Mouse (Mus musculus): ENCODE results near the gene Slc25a4. TPM values are rescaled to one million over a fixed set of nuclear protein-coding genes. Genes with fewer than 3 reads are reported as not detected.
A peak's percentile ranks its signal among the peaks of the same experiment; 100 is the strongest.

Gene Slc25a4
- 302 and 337 TPM in 2 replicates for polyA plus RNA-seq (2011; ENCODE audit: insufficient read length, low read depth, missing spikeins)

DNA sequence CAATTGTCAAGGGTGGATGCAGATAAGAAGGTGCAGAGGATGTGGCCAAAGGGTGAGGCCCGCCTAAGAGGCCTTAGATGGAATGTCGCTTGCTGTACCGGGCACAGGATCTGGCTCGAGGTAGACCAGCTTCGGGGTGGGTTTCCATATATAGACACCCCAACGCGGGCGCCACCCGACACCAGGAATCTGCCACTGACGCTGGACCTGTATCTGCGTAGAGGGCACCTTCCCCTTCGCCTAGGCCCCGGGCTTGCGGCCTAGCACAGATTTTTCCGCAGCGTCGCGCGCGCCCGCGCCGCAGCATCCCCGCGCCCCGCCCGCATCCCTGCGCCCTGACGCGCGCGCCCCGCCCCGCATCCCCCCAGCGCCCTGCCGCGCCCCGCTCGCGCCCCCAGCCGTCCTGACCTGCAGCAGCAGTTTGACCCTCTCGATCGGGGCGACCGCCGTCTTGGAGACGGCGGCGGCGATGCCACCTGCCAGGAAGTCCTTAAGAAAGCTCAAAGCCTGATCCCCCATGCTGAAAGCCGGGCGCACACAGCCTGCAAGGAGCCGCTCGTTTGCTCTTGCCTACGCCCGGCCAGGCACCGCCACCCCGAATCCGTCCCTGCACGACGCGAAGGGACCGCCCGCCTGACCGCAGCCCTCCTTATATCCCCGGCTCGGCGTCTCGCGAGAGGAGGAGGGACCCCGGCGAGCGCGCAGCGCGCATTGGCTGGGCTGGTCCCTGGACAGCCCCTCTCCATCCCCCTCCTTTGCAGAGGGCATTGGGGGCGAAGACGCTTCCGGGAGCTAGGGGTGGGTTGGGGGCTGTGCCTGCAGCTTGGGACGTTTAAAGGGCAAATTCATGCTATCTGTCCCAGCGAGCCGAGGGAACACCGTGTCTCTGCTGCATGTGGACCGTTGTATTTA lies at the start of gene Slc25a4:
Slc25a4 (minus strand) TSS at position 881 of the 912 bp plus-strand sequence.
- peak; percentile 99 for TF ChIP-seq POLR2A (IDR thresholded peaks at IDR 0.05; ENCODE audit: low read depth, low read length)
- TF ChIP-seq CTCF (IDR thresholded peaks at IDR 0.05; ENCODE audit: borderline replicate concordance, insufficient read depth, low read length): no peak
- Histone ChIP-seq H3K4me3 (ENCODE audit: insufficient read depth, low read length) (peak within 1 kb of the TSS; percentile 96), H3K4me1 (ENCODE audit: control insufficient read depth, insufficient read depth, low read length) (peaks cover 6% of the 10 kb centered on the region), H3K27ac (ENCODE audit: insufficient read depth, low read length) (peak within 1 kb of the TSS; percentile 68)

DNA sequence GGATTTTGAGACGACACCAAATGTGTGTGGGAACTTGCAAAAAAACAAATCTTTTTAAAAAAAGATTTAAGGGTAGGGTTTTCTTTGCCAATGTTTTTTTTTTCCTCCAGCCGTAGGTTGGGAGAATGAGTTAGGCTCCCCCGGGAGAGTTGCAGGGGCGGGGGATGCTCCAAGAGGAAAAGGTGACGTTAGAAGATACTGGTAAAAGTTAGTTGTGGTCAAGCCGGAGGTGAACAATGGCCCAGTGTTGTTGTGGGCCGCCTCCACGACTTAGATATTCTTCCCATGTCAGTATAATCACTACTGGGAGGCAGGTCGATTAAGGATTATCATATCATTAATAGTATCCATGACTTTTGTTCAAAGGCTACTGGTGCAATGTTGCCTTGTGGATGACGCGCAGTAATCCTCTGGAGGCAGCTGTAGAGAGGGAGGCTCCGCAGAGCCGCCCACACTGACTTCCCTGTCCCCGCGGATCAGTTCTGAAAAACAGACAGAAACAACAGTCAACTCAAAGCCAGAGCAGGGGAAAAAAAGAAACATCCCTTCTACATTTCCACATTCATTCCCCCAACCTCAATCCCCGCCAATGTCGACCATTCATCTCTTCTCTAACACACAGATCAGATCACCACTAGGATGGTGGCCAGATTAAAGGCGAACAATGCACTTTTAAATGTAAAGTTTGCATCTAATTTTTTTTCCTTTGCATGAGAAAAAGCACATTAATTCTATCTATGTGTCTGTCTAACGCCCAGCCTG lies 47.0 kb upstream of the Slc25a4 start:
- Histone ChIP-seq H3K4me1 (ENCODE audit: control insufficient read depth, insufficient read depth, low read length) (no peaks in the 10 kb centered on the region), H3K27ac (ENCODE audit: insufficient read depth, low read length) (no peak overlapping the region), H3K4me3 (ENCODE audit: insufficient read depth, low read length) (no peak overlapping the region)
- no peak for TF ChIP-seq POLR2A (IDR thresholded peaks at IDR 0.05; ENCODE audit: low read depth, low read length)
- no peak for TF ChIP-seq CTCF (IDR thresholded peaks at IDR 0.05; ENCODE audit: borderline replicate concordance, insufficient read depth, low read length)

DNA sequence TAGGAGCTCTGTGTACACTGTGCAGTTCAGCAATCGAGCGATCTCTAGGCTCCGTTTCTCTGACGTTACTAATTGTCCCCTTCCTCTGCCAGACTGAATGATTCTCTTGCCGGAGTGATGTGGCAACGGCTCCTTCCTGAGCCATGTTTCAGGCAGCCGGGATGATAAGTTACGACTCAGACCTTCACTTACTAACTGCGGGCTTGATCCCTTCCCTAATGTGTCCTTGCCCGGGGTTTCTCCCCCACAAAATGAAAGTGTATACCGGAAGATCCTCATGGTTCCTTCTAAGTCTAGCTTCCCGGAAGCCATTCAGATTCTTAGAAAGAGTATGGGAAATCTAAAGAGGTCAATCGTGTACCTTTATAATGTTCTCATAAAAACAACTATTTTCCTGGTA lies 41.4 kb upstream of the Slc25a4 start:
- Histone ChIP-seq H3K4me1 (ENCODE audit: control insufficient read depth, insufficient read depth, low read length) (no peaks in the 10 kb centered on the region), H3K27ac (ENCODE audit: insufficient read depth, low read length) (no peak overlapping the region), H3K4me3 (ENCODE audit: insufficient read depth, low read length) (no peak overlapping the region)
- TF ChIP-seq CTCF (IDR thresholded peaks at IDR 0.05; ENCODE audit: borderline replicate concordance, insufficient read depth, low read length): no peak
- no peak for TF ChIP-seq POLR2A (IDR thresholded peaks at IDR 0.05; ENCODE audit: low read depth, low read length)

DNA sequence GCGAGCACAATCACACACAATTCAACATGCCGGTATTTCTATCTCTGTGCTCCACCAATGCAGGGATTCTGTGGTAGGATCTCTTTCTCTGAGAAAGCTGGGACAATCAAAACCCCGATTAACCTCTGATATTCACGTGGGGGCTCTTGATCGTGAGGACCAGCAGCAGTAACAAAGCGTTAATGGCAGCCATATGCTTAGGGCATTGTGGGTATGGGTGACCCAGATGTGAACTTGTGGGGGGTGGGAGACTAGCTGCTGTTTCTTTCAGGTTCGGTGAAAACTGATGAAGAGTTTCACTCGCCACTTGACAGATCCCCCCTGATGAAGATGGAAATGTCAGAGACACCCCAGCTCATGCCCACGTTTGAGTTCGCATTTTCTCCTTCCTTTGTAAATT lies 40.5 kb upstream of the Slc25a4 start:
- no peak for TF ChIP-seq POLR2A (IDR thresholded peaks at IDR 0.05; ENCODE audit: low read depth, low read length)
- no peak for TF ChIP-seq CTCF (IDR thresholded peaks at IDR 0.05; ENCODE audit: borderline replicate concordance, insufficient read depth, low read length)
- no peaks in the 10 kb centered on the region for H3K4me1 ChIP-seq (ENCODE audit: control insufficient read depth, insufficient read depth, low read length)
- H3K27ac ChIP-seq (ENCODE audit: insufficient read depth, low read length): no peak overlapping the region
- H3K4me3 ChIP-seq (ENCODE audit: insufficient read depth, low read length): no peak overlapping the region

DNA sequence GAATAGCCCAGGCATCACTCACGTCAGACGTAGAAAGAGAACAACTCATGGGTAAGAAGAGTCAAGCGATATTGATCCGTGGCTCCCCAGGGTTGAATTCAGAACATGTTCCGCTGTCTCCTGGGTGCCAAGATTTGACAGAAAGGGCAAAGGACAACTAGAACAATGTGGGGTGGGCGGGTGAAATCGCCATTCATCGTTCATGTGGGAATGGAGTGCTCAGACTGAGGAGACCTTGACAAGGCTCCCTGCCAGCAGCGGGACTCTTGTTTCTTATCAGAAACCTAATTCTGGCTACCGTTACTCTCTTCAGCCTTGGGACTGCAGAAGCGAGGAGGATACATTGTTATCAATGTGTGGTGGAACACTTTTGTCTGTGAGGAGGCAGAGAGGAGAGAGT lies 35.3 kb upstream of the Slc25a4 start:
- no peak overlapping the region for H3K27ac ChIP-seq (ENCODE audit: insufficient read depth, low read length)
- TF ChIP-seq POLR2A (IDR thresholded peaks at IDR 0.05; ENCODE audit: low read depth, low read length) (no peak), CTCF (IDR thresholded peaks at IDR 0.05; ENCODE audit: borderline replicate concordance, insufficient read depth, low read length) (no peak)
- no peak overlapping the region for H3K4me3 ChIP-seq (ENCODE audit: insufficient read depth, low read length)
- H3K4me1 ChIP-seq (ENCODE audit: control insufficient read depth, insufficient read depth, low read length): no peaks in the 10 kb centered on the region

DNA sequence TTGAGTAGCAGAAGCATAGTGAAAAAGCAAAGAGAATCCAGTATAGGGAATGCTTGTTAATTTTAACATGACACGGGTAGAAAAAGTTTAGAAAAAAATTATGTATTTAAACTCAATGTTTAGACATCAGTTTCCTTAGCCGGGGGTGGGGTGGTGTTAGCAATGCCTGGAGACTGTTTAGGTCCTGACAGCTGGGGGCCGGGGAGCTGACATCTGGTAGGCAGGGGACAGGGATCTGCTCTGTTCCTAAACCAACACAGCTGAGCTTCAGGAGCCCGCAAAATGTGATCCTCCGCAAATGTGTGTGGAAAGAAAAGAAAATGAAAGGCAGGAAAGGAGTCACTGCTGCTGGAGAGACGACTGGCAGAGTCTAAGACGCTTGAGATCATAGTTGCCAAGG lies 31.9 kb upstream of the Slc25a4 start:
- Histone ChIP-seq H3K4me1 (ENCODE audit: control insufficient read depth, insufficient read depth, low read length) (no peaks in the 10 kb centered on the region), H3K27ac (ENCODE audit: insufficient read depth, low read length) (no peak overlapping the region)
- TF ChIP-seq POLR2A (IDR thresholded peaks at IDR 0.05; ENCODE audit: low read depth, low read length) (no peak), CTCF (IDR thresholded peaks at IDR 0.05; ENCODE audit: borderline replicate concordance, insufficient read depth, low read length) (no peak)

DNA sequence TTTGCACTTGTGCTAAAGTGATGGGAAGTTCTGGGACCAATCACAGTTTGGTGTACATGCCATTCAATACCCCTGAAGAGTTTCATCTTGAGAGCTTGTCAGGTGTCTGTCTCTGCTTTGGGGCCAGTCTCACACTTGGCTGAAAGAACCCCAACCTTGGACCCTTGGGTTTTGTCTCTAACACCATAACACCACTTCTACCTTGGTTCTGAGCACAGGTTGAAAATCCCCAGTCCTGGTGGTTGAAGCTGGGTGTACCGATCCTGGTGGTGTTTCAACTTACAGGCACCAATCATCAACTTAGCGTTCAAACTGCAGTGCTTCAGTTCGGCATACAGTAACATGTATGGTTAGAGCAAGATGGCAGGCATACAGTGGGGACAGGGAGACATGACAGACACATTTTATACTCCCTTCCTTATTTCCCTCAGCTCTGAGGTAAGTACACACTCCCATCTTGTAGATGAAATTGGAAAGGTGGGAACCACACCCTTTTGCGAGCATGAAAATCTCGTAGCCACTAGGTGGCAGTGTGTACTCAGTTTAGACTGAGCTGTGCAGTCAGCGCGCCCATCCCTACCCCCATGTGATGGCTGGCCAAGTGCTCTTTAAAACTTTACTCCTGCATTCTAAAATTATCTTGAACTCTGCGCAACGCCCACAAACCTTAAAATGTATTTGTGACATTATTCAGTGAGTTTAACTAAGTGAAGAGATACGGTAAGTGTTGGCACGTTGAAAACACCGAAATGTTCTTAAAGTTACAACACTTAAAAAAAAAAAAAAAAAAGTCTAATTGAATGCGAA lies 30.7 kb upstream of the Slc25a4 start:
- Histone ChIP-seq H3K4me1 (ENCODE audit: control insufficient read depth, insufficient read depth, low read length) (peaks cover 1% of the 10 kb centered on the region; the same call in 1 of the 2 replicates), H3K27ac (ENCODE audit: insufficient read depth, low read length) (no peak overlapping the region), H3K4me3 (ENCODE audit: insufficient read depth, low read length) (no peak overlapping the region)
- TF ChIP-seq CTCF (IDR thresholded peaks at IDR 0.05; ENCODE audit: borderline replicate concordance, insufficient read depth, low read length) (peak; percentile 83; the same call in 1 of the 2 replicates), POLR2A (IDR thresholded peaks at IDR 0.05; ENCODE audit: low read depth, low read length) (no peak)

More for the DNA sequence above, 31.9 kb upstream of the Slc25a4 start:
- no peak overlapping the region for H3K4me3 ChIP-seq (ENCODE audit: insufficient read depth, low read length)

DNA sequence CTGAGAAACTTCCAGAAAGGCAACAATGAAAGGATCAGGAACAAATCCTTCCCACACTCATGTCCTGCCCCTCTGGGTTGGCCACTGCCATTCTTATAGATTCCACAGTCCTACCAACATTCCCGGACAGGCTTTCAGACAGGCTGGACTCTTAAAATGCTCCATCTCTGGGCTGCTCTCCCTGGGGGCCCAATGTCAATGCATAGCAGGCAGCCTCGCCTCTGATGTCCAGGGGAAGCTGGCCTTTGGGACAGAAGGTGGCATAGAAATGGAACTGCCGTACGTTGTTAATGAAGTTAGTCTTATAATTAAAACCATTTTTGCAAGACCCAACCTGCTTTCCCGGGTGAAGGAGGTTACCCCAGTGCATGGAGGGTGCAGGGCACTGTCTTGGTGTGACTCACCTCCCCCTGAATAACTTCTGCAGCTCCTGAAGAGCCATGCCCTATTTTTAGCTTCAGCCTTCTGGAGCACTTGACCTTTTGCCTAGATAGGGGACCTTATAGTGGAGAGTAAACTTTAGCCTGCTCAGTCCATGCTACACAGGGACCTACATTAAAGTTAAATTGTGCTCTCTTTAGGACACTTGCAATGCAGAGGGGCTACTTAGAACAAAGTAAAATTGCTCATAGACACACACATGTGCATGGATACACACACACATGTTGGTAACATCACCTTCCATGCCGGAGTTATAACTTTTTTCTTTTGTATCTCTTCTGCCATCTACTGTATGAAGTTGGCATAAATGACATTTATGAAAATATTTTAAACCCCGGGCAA lies 25.5 kb upstream of the Slc25a4 start:
- H3K4me1 ChIP-seq (ENCODE audit: control insufficient read depth, insufficient read depth, low read length): peaks cover 5% of the 10 kb centered on the region
- no peak overlapping the region for H3K4me3 ChIP-seq (ENCODE audit: insufficient read depth, low read length)
- no peak overlapping the region for H3K27ac ChIP-seq (ENCODE audit: insufficient read depth, low read length)
- TF ChIP-seq CTCF (IDR thresholded peaks at IDR 0.05; ENCODE audit: borderline replicate concordance, insufficient read depth, low read length) (no peak), POLR2A (IDR thresholded peaks at IDR 0.05; ENCODE audit: low read depth, low read length) (no peak)

Measured in embryonic fibroblast, embryonic 13.5 days (primary cell).